Mouse (Mus musculus): ENCODE measurements at regions not wholly inside any gene's neighbourhood (a gene's known extent, or its start where the extent isn't known, plus 50 kb on each side); places are given as distances from the start of the nearest gene placed in this dataset.

- Histone ChIP-seq H3K27me3 (ENCODE audit: control insufficient read depth, insufficient read depth, low read length) (no peaks in the 10 kb centered on the region), H3K27ac (ENCODE audit: low read length) (no peak overlapping the region), H3K9ac (ENCODE audit: low read length) (no peak overlapping the region), H3K4me1 (ENCODE audit: control insufficient read depth, insufficient read depth, low read length) (no peaks in the 10 kb centered on the region), H3K36me3 (ENCODE audit: control insufficient read depth, insufficient read depth, low read length) (no peaks in the 10 kb centered on the region), H3K9me3 (replicated peaks; ENCODE audit: control insufficient read depth, low read length) (no peaks in the 10 kb centered on the region), H3K4me3 (replicated peaks; ENCODE audit: low read length) (no peak overlapping the region), H3K4me2 (ENCODE audit: low read depth, low read length) (no peak overlapping the region)
- 42% methylated on average over 3 of the region's 3 CpGs for WGBS
- no peak for ATAC-seq (ENCODE audit: insufficient read depth, low FRiP score)
These were observed 324.3 kb downstream of the Bcl11a start for GRCm38 (mm10) chr11:24402127-24402526.

- Histone ChIP-seq H3K9ac (ENCODE audit: low read length) (no peak overlapping the region), H3K4me3 (replicated peaks; ENCODE audit: low read length) (no peak overlapping the region), H3K4me1 (ENCODE audit: control insufficient read depth, insufficient read depth, low read length) (no peaks in the 10 kb centered on the region), H3K36me3 (ENCODE audit: control insufficient read depth, insufficient read depth, low read length) (no peaks in the 10 kb centered on the region), H3K9me3 (replicated peaks; ENCODE audit: control insufficient read depth, low read length) (0 out of 2 replicates have a peak, but pooled peaks cover 5% of the 10 kb centered on the region), H3K27ac (ENCODE audit: low read length) (no peak overlapping the region), H3K27me3 (ENCODE audit: control insufficient read depth, insufficient read depth, low read length) (no peaks in the 10 kb centered on the region), H3K4me2 (ENCODE audit: low read depth, low read length) (no peak overlapping the region)
- ATAC-seq (ENCODE audit: insufficient read depth, low FRiP score), result no peak
These were observed 336.9 kb downstream of the Bcl11a start for GRCm38 (mm10) chr11:24414804-24415203.

- no peak overlapping the region for H3K4me3 ChIP-seq (replicated peaks; ENCODE audit: low read length)
- H3K4me1 ChIP-seq (ENCODE audit: control insufficient read depth, insufficient read depth, low read length), result no peaks in the 10 kb centered on the region
- H3K27ac ChIP-seq (ENCODE audit: low read length), result no peak overlapping the region
- no peak overlapping the region for H3K9ac ChIP-seq (ENCODE audit: low read length)
- H3K27me3 ChIP-seq (ENCODE audit: control insufficient read depth, insufficient read depth, low read length), result no peaks in the 10 kb centered on the region
- no peaks in the 10 kb centered on the region for H3K36me3 ChIP-seq (ENCODE audit: control insufficient read depth, insufficient read depth, low read length)
- no peak for ATAC-seq (ENCODE audit: insufficient read depth, low FRiP score)
- 73% methylated on average over 10 of the region's 10 CpGs for WGBS
- H3K9me3 ChIP-seq (replicated peaks; ENCODE audit: control insufficient read depth, low read length), result 0 out of 2 replicates have a peak, but pooled peaks cover 5% of the 10 kb centered on the region
- H3K4me2 ChIP-seq (ENCODE audit: low read depth, low read length), result no peak overlapping the region
These were observed 344.4 kb downstream of the Bcl11a start for GRCm38 (mm10) chr11:24422066-24422775.

GRCm38 (mm10) chr11:24423278-24423677 is 345.4 kb downstream of the Bcl11a start:
- no peak overlapping the region for H3K4me2 ChIP-seq (ENCODE audit: low read depth, low read length)
- no peaks in the 10 kb centered on the region for H3K9me3 ChIP-seq (replicated peaks; ENCODE audit: control insufficient read depth, low read length)
- WGBS, result 77% methylated on average over 6 of the region's 6 CpGs
- H3K9ac ChIP-seq (ENCODE audit: low read length), result no peak overlapping the region
- ATAC-seq (ENCODE audit: insufficient read depth, low FRiP score), result no peak
- no peaks in the 10 kb centered on the region for H3K27me3 ChIP-seq (ENCODE audit: control insufficient read depth, insufficient read depth, low read length)
- no peak overlapping the region for H3K4me3 ChIP-seq (replicated peaks; ENCODE audit: low read length)
- H3K36me3 ChIP-seq (ENCODE audit: control insufficient read depth, insufficient read depth, low read length), result no peaks in the 10 kb centered on the region
- H3K4me1 ChIP-seq (ENCODE audit: control insufficient read depth, insufficient read depth, low read length), result no peaks in the 10 kb centered on the region
- H3K27ac ChIP-seq (ENCODE audit: low read length), result no peak overlapping the region

GRCm38 (mm10) chr11:24426995-24427883 is 349.4 kb downstream of the Bcl11a start:
- no peak overlapping the region for H3K4me2 ChIP-seq (ENCODE audit: low read depth, low read length)
- H3K9me3 ChIP-seq (replicated peaks; ENCODE audit: control insufficient read depth, low read length), result no peaks in the 10 kb centered on the region
- no peaks in the 10 kb centered on the region for H3K4me1 ChIP-seq (ENCODE audit: control insufficient read depth, insufficient read depth, low read length)
- ATAC-seq (ENCODE audit: insufficient read depth, low FRiP score), result no peak
- H3K36me3 ChIP-seq (ENCODE audit: control insufficient read depth, insufficient read depth, low read length), result no peaks in the 10 kb centered on the region
- 28% methylated on average over 5 of the region's 5 CpGs for WGBS
- H3K27me3 ChIP-seq (ENCODE audit: control insufficient read depth, insufficient read depth, low read length), result no peaks in the 10 kb centered on the region
- no peak overlapping the region for H3K9ac ChIP-seq (ENCODE audit: low read length)
- H3K27ac ChIP-seq (ENCODE audit: low read length), result no peak overlapping the region
- no peak overlapping the region for H3K4me3 ChIP-seq (replicated peaks; ENCODE audit: low read length)

GRCm38 (mm10) chr11:24448608-24449007 is 370.8 kb downstream of the Bcl11a start:
- H3K4me2 ChIP-seq (ENCODE audit: low read depth, low read length), result no peak overlapping the region
- 98% methylated on average over 1 of the region's 1 CpGs for WGBS
- no peak overlapping the region for H3K4me3 ChIP-seq (replicated peaks; ENCODE audit: low read length)
- H3K36me3 ChIP-seq (ENCODE audit: control insufficient read depth, insufficient read depth, low read length), result no peaks in the 10 kb centered on the region
- no peaks in the 10 kb centered on the region for H3K4me1 ChIP-seq (ENCODE audit: control insufficient read depth, insufficient read depth, low read length)
- no peak overlapping the region for H3K27ac ChIP-seq (ENCODE audit: low read length)
- H3K27me3 ChIP-seq (ENCODE audit: control insufficient read depth, insufficient read depth, low read length), result no peaks in the 10 kb centered on the region
- H3K9ac ChIP-seq (ENCODE audit: low read length), result no peak overlapping the region
- ATAC-seq (ENCODE audit: insufficient read depth, low FRiP score), result no peak
- H3K9me3 ChIP-seq (replicated peaks; ENCODE audit: control insufficient read depth, low read length), result no peaks in the 10 kb centered on the region

- H3K27ac ChIP-seq (ENCODE audit: low read length), result no peak overlapping the region
- no peak overlapping the region for H3K9ac ChIP-seq (ENCODE audit: low read length)
- no peaks in the 10 kb centered on the region for H3K36me3 ChIP-seq (ENCODE audit: control insufficient read depth, insufficient read depth, low read length)
- H3K4me3 ChIP-seq (replicated peaks; ENCODE audit: low read length), result no peak overlapping the region
- no peak for ATAC-seq (ENCODE audit: insufficient read depth, low FRiP score)
- H3K4me1 ChIP-seq (ENCODE audit: control insufficient read depth, insufficient read depth, low read length), result no peaks in the 10 kb centered on the region
- 63% methylated on average over 7 of the region's 7 CpGs for WGBS
- no peaks in the 10 kb centered on the region for H3K9me3 ChIP-seq (replicated peaks; ENCODE audit: control insufficient read depth, low read length)
- H3K27me3 ChIP-seq (ENCODE audit: control insufficient read depth, insufficient read depth, low read length), result no peaks in the 10 kb centered on the region
- H3K4me2 ChIP-seq (ENCODE audit: low read depth, low read length), result no peak overlapping the region
These were observed 374.4 kb downstream of the Bcl11a start for GRCm38 (mm10) chr11:24452267-24452666.

- 57% methylated on average over 4 of the region's 4 CpGs for WGBS
- no peak for ATAC-seq (ENCODE audit: insufficient read depth, low FRiP score)
- Histone ChIP-seq H3K9me3 (replicated peaks; ENCODE audit: control insufficient read depth, low read length) (no peaks in the 10 kb centered on the region), H3K36me3 (ENCODE audit: control insufficient read depth, insufficient read depth, low read length) (no peaks in the 10 kb centered on the region), H3K27ac (ENCODE audit: low read length) (no peak overlapping the region), H3K9ac (ENCODE audit: low read length) (no peak overlapping the region), H3K4me2 (ENCODE audit: low read depth, low read length) (no peak overlapping the region), H3K4me3 (replicated peaks; ENCODE audit: low read length) (no peak overlapping the region), H3K4me1 (ENCODE audit: control insufficient read depth, insufficient read depth, low read length) (no peaks in the 10 kb centered on the region), H3K27me3 (ENCODE audit: control insufficient read depth, insufficient read depth, low read length) (no peaks in the 10 kb centered on the region)
These were observed 386.8 kb downstream of the Bcl11a start for GRCm38 (mm10) chr11:24464642-24465041.

GRCm38 (mm10) chr11:24467458-24467857 is 389.6 kb downstream of the Bcl11a start:
- no peak for ATAC-seq (ENCODE audit: insufficient read depth, low FRiP score)
- H3K4me3 ChIP-seq (replicated peaks; ENCODE audit: low read length), result no peak overlapping the region
- no peaks in the 10 kb centered on the region for H3K4me1 ChIP-seq (ENCODE audit: control insufficient read depth, insufficient read depth, low read length)
- no peak overlapping the region for H3K27ac ChIP-seq (ENCODE audit: low read length)
- no peaks in the 10 kb centered on the region for H3K36me3 ChIP-seq (ENCODE audit: control insufficient read depth, insufficient read depth, low read length)
- H3K9me3 ChIP-seq (replicated peaks; ENCODE audit: control insufficient read depth, low read length), result no peaks in the 10 kb centered on the region
- H3K9ac ChIP-seq (ENCODE audit: low read length), result no peak overlapping the region
- 93% methylated on average over 8 of the region's 8 CpGs for WGBS
- no peaks in the 10 kb centered on the region for H3K27me3 ChIP-seq (ENCODE audit: control insufficient read depth, insufficient read depth, low read length)
- no peak overlapping the region for H3K4me2 ChIP-seq (ENCODE audit: low read depth, low read length)
